Mouse (Mus musculus) embryonic facial prominence, embryonic 10.5 days (tissue): ENCODE results near the gene Gm20532. TPM values are rescaled to one million over a fixed set of nuclear protein-coding genes. Genes with fewer than 3 reads are reported as not detected.

Experiments used
- DNase-seq: peaks from one replicate; pipeline ENCODE4 v3.0.0-alpha.2; 2017; ENCODE audit warnings: low spot score
- H3K27ac ChIP-seq: fragments of 300-500 bp; sonication (generic); replicated peaks from 2 replicates; pipeline ENCODE4 v1.5.1; 2016; ENCODE audit warnings: mild to moderate bottlenecking
- H3K27me3 ChIP-seq: fragments of 300-500 bp; sonication (generic); replicated peaks from 2 replicates; pipeline ENCODE4 v1.6.1; 2016; ENCODE audit warnings: low read depth, mild to moderate bottlenecking; ENCODE audit not compliant: poor library complexity, severe bottlenecking
- H3K36me3 ChIP-seq: fragments of 300-500 bp; sonication (generic); replicated peaks from 2 replicates; pipeline ENCODE4 v1.6.1; 2016; ENCODE audit warnings: mild to moderate bottlenecking, moderate library complexity
- H3K4me1 ChIP-seq: fragments of 300-500 bp; sonication (generic); 2 replicates; pipeline ENCODE4 v1.6.1; 2016
- H3K4me3 ChIP-seq: fragments of 300-500 bp; sonication (generic); 2 replicates; pipeline ENCODE4 v1.5.1; 2016; ENCODE audit warnings: mild to moderate bottlenecking, moderate library complexity
- H3K9me3 ChIP-seq: fragments of 300-500 bp; sonication (generic); 2 replicates; pipeline ENCODE4 v1.6.1; 2016; ENCODE audit warnings: mild to moderate bottlenecking
- WGBS: fragments of 180-500 bp; shearing (Covaris S2); methylation state at CpG from one replicate; pipeline ENCODE4 v1.1.7; 2016; 5-methylcytosine and 5-hydroxymethylcytosine counted together
- polyA plus RNA-seq: library from polyadenylated mRNA; unstranded; fragments of >200 nt; fragmentation: Nextera tagmentation; extraction: Ambion mirVana; gene quantifications from 2 replicates; pipeline ENCODE4 v1.2.1, GENCODE M21; 2016

The Gm20532 gene
- polyA plus RNA-seq, 1 experiment from 2014 or later = not detected

GRCm38 (mm10) chr2:26611896-26612295 is 25.5 kb downstream of the Gm20532 start:
- H3K27me3 ChIP-seq = peaks cover 10% of the 10 kb centered on the region; the same call in 1 of the 2 replicates
- no peaks in the 10 kb centered on the region for H3K36me3 ChIP-seq
- DNase-seq = no peak
- H3K4me1 ChIP-seq = peaks cover 8% of the 10 kb centered on the region
- no peak overlapping the region for H3K4me3 ChIP-seq
- H3K27ac ChIP-seq = no peak overlapping the region
- H3K9me3 ChIP-seq = no peaks in the 10 kb centered on the region

- Histone ChIP-seq H3K4me1 (no peaks in the 10 kb centered on the region), H3K27ac (no peak overlapping the region), H3K9me3 (no peaks in the 10 kb centered on the region), H3K36me3 (no peaks in the 10 kb centered on the region), H3K4me3 (no peak overlapping the region), H3K27me3 (no peaks in the 10 kb centered on the region)
- no peak for DNase-seq
- 74% methylated on average over 5 of the region's 5 CpGs for WGBS
Measured at GRCm38 (mm10) chr2:26614903-26615302, 28.5 kb downstream of the Gm20532 start.

GRCm38 (mm10) chr2:26615459-26616124 is 29.2 kb downstream of the Gm20532 start:
- DNase-seq = no peak
- Histone ChIP-seq H3K27ac (no peak overlapping the region), H3K4me1 (no peaks in the 10 kb centered on the region), H3K27me3 (no peaks in the 10 kb centered on the region), H3K4me3 (no peak overlapping the region), H3K36me3 (no peaks in the 10 kb centered on the region), H3K9me3 (no peaks in the 10 kb centered on the region)
- WGBS = 83% methylated on average over 4 of the region's 4 CpGs

GRCm38 (mm10) chr2:26617331-26617730 is 30.9 kb downstream of the Gm20532 start:
- H3K27me3 ChIP-seq = no peaks in the 10 kb centered on the region
- no peaks in the 10 kb centered on the region for H3K4me1 ChIP-seq
- no peak for DNase-seq
- WGBS = 83% methylated on average over 6 of the region's 6 CpGs
- H3K4me3 ChIP-seq = no peak overlapping the region
- H3K36me3 ChIP-seq = no peaks in the 10 kb centered on the region
- H3K9me3 ChIP-seq = no peaks in the 10 kb centered on the region
- no peak overlapping the region for H3K27ac ChIP-seq

- Histone ChIP-seq H3K4me1 (0 out of 2 replicates have a peak, but pooled peaks cover 2% of the 10 kb centered on the region), H3K4me3 (no peak overlapping the region), H3K27me3 (no peaks in the 10 kb centered on the region), H3K36me3 (no peaks in the 10 kb centered on the region), H3K9me3 (no peaks in the 10 kb centered on the region), H3K27ac (no peak overlapping the region)
- 63% methylated on average over 7 of the region's 7 CpGs for WGBS
- no peak for DNase-seq
Measured at GRCm38 (mm10) chr2:26617928-26618327, 31.5 kb downstream of the Gm20532 start.

GRCm38 (mm10) chr2:26621246-26621645 is 34.8 kb downstream of the Gm20532 start:
- Histone ChIP-seq H3K36me3 (no peaks in the 10 kb centered on the region), H3K4me3 (no peak overlapping the region), H3K4me1 (0 out of 2 replicates have a peak, but pooled peaks cover 3% of the 10 kb centered on the region), H3K27ac (no peak overlapping the region), H3K9me3 (no peaks in the 10 kb centered on the region), H3K27me3 (peaks cover 4% of the 10 kb centered on the region; the same call in 1 of the 2 replicates)
- 55% methylated on average over 2 of the region's 2 CpGs for WGBS
- DNase-seq = no peak

- Histone ChIP-seq H3K36me3 (no peaks in the 10 kb centered on the region), H3K27ac (no peak overlapping the region), H3K4me3 (no peak overlapping the region), H3K27me3 (peaks cover 15% of the 10 kb centered on the region; the same call in 1 of the 2 replicates), H3K9me3 (no peaks in the 10 kb centered on the region), H3K4me1 (peaks cover 10% of the 10 kb centered on the region; the same call in 1 of the 2 replicates)
- DNase-seq = no peak
- WGBS = 59% methylated on average over 5 of the region's 5 CpGs
Measured at GRCm38 (mm10) chr2:26622984-26623383, 36.5 kb downstream of the Gm20532 start.

GRCm38 (mm10) chr2:26625419-26625818 is 39.0 kb downstream of the Gm20532 start:
- Histone ChIP-seq H3K27me3 (peaks cover 15% of the 10 kb centered on the region; the same call in 1 of the 2 replicates), H3K9me3 (no peaks in the 10 kb centered on the region), H3K36me3 (no peaks in the 10 kb centered on the region), H3K4me3 (no peak overlapping the region), H3K27ac (no peak overlapping the region), H3K4me1 (peaks cover 34% of the 10 kb centered on the region)
- WGBS = 85% methylated on average over 3 of the region's 3 CpGs
- no peak for DNase-seq

- no peak for DNase-seq
- WGBS = 79% methylated on average over 3 of the region's 3 CpGs
- Histone ChIP-seq H3K36me3 (peaks cover 5% of the 10 kb centered on the region), H3K27ac (no peak overlapping the region), H3K27me3 (peaks cover 15% of the 10 kb centered on the region; the same call in 1 of the 2 replicates), H3K4me3 (no peak overlapping the region), H3K9me3 (no peaks in the 10 kb centered on the region), H3K4me1 (peaks cover 39% of the 10 kb centered on the region)
Measured at GRCm38 (mm10) chr2:26626081-26626480, 39.6 kb downstream of the Gm20532 start.

GRCm38 (mm10) chr2:26627921-26628739 is 41.7 kb downstream of the Gm20532 start, which contains the start of gene Fam69b:
Gene Fam69b (plus strand): TSS chr2:26628457.
- under 1% methylated on average over 70 of the region's 70 CpGs for WGBS
- Histone ChIP-seq H3K9me3 (no peaks in the 10 kb centered on the region), H3K27me3 (peaks cover 15% of the 10 kb centered on the region; the same call in 1 of the 2 replicates), H3K4me3 (peak within 1 kb of the TSS; percentile 86), H3K36me3 (peaks cover 22% of the 10 kb centered on the region), H3K27ac (peak within 1 kb of the TSS; percentile 95), H3K4me1 (peaks cover 50% of the 10 kb centered on the region)
- peak; percentile 89 for DNase-seq

GRCm38 (mm10) chr2:26628792-26629437 is 42.5 kb downstream of the Gm20532 start:
- H3K36me3 ChIP-seq = peaks cover 30% of the 10 kb centered on the region
- peak overlapping the region; percentile 86 for H3K4me3 ChIP-seq
- H3K4me1 ChIP-seq = peaks cover 51% of the 10 kb centered on the region
- DNase-seq = peak; percentile 60
- 20% methylated on average over 5 of the region's 5 CpGs for WGBS
- no peaks in the 10 kb centered on the region for H3K9me3 ChIP-seq
- peak overlapping the region; percentile 95 for H3K27ac ChIP-seq
- peaks cover 15% of the 10 kb centered on the region; the same call in 1 of the 2 replicates for H3K27me3 ChIP-seq
